Mouse (Mus musculus) megakaryocyte, embryonic 14.5 days (primary cell): Measurements from ENCODE around the gene Med16.

Experiments
- FLI1 ChIP-seq: IDR thresholded peaks from 2 replicates; pipeline ENCODE4 v1.6.1; 2012; ENCODE audit warnings: low read length, inconsistent platforms, mixed read lengths
- GATA1 ChIP-seq: IDR thresholded peaks from 3 replicates; pipeline ENCODE4 v1.6.1; 2012; ENCODE audit warnings: mixed read lengths, low read length, inconsistent platforms, borderline replicate concordance

DNA sequence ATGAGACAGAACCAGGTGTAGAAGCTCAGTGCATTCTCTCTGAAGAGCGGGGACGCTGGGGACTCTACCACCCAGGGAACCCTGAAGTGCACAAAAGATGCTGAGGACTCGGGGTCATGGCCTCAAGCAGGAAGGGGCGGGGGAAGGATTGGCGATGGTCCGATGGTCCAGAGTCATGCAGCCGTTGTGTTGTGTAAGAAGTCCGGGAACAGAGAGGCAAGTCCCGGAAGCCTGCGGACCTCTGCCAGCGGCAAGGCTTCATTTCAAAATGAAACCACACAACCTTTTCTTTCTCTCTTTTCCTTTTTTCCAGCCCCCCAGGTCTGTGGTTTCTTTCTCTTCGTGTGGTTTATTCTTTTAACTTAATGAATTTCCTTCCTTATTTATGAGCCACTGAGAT, 31.0 kb downstream of the Med16 start:
- no peak for TF ChIP-seq GATA1
- no peak for TF ChIP-seq FLI1
